Mouse (Mus musculus): ENCODE results near the gene Per2. TPM values are rescaled to one million over a fixed set of nuclear protein-coding genes. Genes with fewer than 3 reads are reported as not detected.

Gene Per2
- total RNA-seq, 2 experiments from 2014 or later = 3.9 to 10.8 TPM

DNA sequence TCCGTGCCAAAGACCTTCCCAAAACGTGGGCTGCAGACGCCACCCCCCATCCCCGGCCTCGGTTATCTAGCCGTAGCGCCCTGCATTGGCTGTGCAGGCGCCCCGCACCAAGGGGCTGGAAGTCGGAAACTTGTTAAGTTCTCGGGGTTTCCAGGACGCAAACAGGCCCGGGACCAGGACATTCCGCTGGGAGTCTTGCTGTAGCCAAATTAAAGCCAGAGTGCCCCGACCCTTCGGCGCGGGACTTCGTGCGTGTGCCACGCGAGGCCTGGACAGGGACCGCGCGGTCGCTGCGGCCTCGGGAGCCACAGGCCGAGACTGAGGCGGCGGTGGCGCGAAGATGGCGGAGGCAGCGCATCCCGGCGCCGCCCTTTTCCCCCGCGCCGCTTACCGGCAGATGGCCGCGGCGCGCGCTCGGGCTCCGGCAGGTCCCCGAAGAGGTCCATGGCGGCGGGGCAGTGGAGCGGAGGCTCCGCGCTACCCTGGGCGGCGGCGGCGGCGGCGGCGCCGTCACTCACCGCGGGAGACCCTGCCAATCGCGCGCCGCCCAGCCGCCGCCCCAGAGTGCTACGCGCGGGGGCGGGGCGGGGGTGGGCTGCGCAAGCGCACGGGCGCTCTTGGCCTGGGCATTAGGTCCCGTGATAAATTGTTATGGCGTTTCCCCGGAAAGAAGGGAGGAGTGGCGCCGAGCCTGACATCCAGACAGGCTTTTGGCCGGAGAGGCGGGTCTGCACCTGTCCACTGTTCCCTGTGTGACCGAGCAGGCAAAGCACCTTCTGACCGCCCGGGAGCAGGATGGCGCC, 60.7 kb downstream of the Per2 start, which contains the start of gene Ilkap:
Ilkap (minus strand) TSS at position 556 of the 803 bp plus-strand sequence.
- H3K27ac ChIP-seq = peak within 1 kb of the TSS; percentile 97
- H3K4me3 ChIP-seq = peak within 1 kb of the TSS; percentile 92
- DNase-seq = peak; percentile 91
- intact Hi-C loops (cut with DNase I) = no loop called here
- TF ChIP-seq CTCF (IDR thresholded peaks at IDR 0.05) = no peak

DNA sequence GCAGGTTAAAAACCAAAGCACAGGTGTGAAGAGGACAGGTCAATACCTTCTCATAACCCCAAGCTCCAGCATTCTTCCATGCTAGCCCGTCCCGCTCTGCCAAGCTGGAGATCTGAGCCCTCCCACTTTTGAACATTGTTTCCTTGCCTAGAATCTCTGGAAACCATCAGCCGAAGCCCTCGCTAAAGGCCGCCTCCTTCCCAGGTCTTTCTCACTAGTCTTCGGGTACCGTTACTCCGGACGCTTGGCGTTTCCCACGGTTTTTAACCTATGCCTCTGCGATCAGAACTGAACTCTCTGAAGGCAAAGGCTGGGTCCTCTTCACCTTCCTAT, 61.2 kb downstream of the Per2 start:
- no peak for DNase-seq
- intact Hi-C loops (cut with DNase I) = no loop called here
- H3K4me3 ChIP-seq = peak overlapping the region; percentile 92
- TF ChIP-seq CTCF (IDR thresholded peaks at IDR 0.05) = no peak
- peak overlapping the region; percentile 97 for H3K27ac ChIP-seq

DNA sequence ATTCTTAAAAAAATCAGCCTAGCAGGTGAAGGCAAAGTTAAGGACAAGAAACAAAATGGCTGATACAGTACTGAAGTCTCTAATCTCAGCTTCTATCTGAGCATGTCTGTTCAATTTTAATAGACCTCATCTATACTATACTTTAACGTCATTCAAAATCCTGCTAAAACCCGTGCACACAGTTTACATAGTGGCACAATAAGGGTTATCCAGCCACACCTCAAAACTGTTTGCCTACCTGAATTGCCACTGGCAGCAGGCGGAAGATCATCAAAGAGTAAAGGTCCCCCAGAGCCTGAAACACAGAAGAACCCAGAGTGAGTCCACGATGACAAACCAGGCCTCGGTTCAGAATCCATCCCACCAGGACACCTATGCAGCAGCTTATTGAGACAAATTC, 68.8 kb downstream of the Per2 start:
- no peak overlapping the region for H3K27ac ChIP-seq
- no peak overlapping the region for H3K4me3 ChIP-seq
- TF ChIP-seq CTCF (IDR thresholded peaks at IDR 0.05) = no peak
- no peak for DNase-seq
- intact Hi-C loops (cut with DNase I) = no loop called here

DNA sequence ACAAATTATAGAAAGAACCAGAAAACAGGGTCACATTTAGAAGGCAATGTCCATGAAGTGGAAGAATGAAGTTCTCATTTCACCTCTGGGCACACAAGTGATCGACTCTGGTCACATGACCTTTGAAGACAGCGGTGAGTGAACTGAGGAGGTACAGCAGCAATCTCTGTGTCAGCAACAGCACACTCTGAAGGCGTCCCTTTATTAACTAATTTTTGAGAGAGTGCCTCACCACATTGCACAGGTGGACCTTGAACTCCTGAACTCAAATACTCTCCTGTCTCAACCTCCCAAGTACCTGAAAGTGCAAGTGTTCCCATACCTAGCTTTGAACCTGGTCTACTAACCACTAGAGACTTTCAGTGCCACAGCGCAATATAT, 78.0 kb downstream of the Per2 start:
- TF ChIP-seq CTCF (IDR thresholded peaks at IDR 0.05) = no peak
- Histone ChIP-seq H3K4me3 (no peak overlapping the region), H3K27ac (no peak overlapping the region)
- no peak for DNase-seq
- intact Hi-C loops (cut with DNase I) = loop anchor here (10.0 kb wide), 1 partner anchor 126 kb away; the partner anchor contains the start of gene Ube2f

DNA sequence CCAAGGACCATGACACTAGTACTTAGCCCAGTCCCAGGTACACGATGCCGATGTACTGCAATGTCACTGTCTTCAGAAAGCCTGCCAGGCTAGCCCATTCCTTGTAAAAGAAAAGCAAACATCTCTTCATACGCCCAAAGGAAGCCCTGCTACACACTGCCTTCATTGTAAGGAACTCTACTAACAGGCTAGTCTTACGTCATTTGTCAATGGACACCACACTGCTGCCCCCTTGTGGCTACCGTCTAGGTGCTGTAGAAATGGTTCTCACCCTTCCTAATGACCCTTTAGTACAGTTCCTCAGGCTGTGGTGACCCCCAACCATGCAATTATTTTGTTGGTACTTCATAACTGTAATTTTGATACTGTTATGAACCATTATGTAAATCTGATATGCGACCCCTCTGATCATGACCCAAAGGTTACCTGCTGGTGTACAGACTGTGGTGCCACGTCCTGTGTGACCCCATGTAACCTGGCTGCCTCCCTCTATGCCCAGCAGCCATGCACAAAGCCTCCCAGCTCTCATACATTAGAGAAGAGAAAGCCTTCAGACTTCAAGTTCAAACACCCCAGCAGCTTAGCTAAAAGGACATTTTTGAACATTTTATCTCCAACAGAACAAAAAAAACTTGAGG, 78.6 kb downstream of the Per2 start:
- peak; percentile 85 for DNase-seq
- H3K4me3 ChIP-seq = no peak overlapping the region
- TF ChIP-seq CTCF (IDR thresholded peaks at IDR 0.05) = peak; percentile 85
- H3K27ac ChIP-seq = peak overlapping the region; percentile 6; the same call in 1 of the 2 replicates
- intact Hi-C loops (cut with DNase I) = loop anchor here (1.0 to 10.0 kb wide), 2 partner anchors 33 to 126 kb away; partner anchors contain the start of gene Ube2f

DNA sequence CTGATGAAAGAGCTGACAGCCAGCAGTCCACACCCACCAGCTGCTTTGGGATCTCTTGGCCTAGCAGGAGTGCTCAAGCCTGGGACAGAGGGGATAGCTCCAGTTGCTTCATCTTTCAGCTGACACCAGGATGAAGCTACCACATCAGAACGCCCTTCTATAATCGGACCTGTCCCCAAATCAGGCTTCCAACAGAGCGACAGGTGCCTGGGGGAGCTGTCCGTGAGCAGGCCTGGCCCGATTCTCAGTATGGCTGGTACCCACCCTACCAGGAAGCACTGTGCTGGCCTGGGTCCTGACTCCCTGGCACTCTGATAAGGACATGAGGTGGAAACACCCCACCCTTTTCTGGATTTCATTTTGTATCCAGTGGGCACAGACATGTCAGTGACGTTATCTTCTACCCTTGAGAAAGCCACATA, 85.7 kb downstream of the Per2 start:
- DNase-seq = peak; percentile 42
- Histone ChIP-seq H3K27ac (peak overlapping the region; percentile 56), H3K4me3 (no peak overlapping the region)
- intact Hi-C loops (cut with DNase I) = no loop called here
- no peak for TF ChIP-seq CTCF (IDR thresholded peaks at IDR 0.05)

DNA sequence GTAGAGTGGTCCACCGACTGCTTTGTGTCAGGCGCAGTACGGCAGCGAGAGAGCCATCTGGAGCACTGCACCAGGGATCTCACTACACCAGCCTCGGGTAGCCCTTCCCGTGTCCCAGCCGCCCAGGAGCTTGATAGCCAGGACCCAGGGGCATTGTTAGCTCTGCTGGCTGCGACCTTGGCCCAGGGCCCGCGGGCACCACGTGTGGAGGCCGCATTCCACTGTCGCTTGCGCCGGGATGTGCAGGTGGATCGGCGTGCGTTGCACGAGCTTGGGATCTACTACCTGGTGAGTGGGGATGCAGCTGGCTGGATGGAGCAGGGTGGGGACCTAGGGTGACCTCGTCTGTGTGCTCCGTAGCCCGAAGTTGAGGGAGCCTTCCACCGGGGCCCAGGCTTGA, 89.1 kb downstream of the Per2 start:
- no peak overlapping the region for H3K4me3 ChIP-seq
- no peak overlapping the region for H3K27ac ChIP-seq
- DNase-seq = no peak
- intact Hi-C loops (cut with DNase I) = no loop called here
- no peak for TF ChIP-seq CTCF (IDR thresholded peaks at IDR 0.05)

DNA sequence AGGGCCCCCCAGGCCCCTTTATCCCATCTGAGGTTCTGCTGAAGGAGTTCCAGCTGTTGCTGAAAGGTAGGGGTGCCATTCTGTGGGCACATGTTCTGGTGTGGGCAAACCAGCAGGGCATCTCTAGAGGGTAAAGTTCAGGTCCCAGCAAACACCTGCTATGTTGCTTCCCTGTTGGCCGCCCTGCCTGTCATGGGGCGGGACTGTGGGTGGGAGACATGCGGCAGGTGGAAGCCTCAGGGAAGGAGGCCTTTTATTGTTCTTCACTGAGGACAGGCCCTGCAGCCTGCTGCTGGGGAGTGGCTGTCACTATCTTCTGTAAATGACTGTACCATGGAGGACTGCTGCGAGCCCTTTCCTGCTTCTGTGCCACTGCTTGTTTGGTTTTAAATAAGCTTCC, 89.7 kb downstream of the Per2 start:
- intact Hi-C loops (cut with DNase I) = no loop called here
- DNase-seq = no peak
- TF ChIP-seq CTCF (IDR thresholded peaks at IDR 0.05) = no peak

DNA sequence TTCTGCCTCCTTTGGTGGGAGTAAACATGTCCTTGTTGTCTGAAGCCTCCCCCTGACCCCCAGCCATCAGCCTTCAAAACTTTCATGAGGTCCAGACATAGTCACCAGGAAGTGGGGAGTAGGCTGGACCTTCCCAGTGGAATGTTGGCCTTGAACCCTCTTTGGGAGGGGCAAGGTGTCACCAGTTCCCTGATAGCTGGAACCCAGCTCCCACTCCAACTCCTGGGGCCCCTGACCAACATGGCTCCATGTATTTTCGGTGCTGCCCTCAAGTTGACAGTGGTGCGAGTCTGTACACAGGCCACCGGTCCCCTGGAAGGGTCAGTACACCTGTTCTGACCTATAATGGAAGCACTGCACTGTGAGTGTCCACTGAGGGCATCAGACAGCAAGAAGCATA, 91.8 kb downstream of the Per2 start:
- no peak for DNase-seq
- intact Hi-C loops (cut with DNase I) = no loop called here
- Histone ChIP-seq H3K27ac (no peak overlapping the region), H3K4me3 (no peak overlapping the region)
- TF ChIP-seq CTCF (IDR thresholded peaks at IDR 0.05) = no peak

More for the DNA sequence above, 89.7 kb downstream of the Per2 start:
- Histone ChIP-seq H3K4me3 (no peak overlapping the region), H3K27ac (no peak overlapping the region)

DNA sequence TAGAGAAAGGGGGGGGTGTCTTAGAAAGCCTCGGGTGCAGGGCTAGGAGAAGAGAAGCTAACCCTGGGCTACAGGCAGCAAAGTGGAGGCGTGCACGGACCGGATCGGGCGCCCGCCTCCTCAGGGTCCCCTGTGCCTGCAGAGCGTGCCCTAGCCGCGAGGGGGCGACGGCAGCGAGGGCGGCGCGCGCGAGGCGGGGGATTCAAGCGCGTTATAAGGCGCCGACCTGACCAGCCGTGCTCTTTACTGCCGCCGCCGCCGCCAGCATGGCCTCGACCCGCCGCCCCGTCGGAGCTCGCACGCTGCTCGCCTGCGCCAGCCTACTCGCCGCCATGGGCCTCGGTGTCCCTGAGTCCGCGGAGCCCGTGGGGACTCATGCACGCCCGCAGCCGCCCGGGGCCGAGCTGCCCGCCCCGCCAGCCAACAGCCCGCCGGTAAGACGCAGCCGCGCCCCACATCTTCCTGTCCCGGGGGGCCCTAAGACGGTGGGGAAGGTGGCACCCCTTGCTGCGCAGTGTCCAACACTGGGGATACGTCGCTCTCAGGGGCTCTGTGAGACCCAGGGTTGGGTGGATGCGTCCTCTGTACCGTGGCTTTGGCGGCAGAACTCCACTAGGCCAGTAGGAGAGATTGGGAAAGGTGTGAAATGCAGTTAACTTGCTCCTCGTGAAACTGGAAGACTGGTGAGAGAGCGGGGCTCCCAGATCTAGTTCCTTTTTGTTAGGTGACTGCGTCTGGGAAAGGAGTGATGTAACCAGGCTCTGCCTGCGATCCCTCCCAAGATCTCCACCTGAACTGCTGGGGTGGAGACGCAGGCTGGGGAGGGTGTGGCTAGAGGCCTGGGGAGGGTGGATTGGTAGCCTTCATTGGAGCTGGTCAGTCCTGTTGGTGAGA, 92.7 kb downstream of the Per2 start, which contains the start of gene Erfe:
Erfe (plus strand) TSS at position 216 of the 894 bp plus-strand sequence.
- intact Hi-C loops (cut with DNase I) = no loop called here
- TF ChIP-seq CTCF (IDR thresholded peaks at IDR 0.05) = peak; percentile 95

More for the DNA sequence above, 92.7 kb downstream of the Per2 start, which contains the start of gene Erfe:
- Histone ChIP-seq H3K27ac (peak within 1 kb of the TSS; percentile 75), H3K4me3 (peak within 1 kb of the TSS; percentile 68)
- peak; percentile 88 for DNase-seq

Other genes with a start within 250 kb of the Per2 start
- 10 to 100 TPM; 52.1 to 61.6 TPM for gene Ube2f, start 209.0 kb downstream of the Per2 start, total RNA-seq (2021)
- 10 to 100 TPM in 1 of 2 experiments, 1 to 10 TPM in 1; 8.1 to 11.5 TPM for gene Scly, start 161.0 kb downstream of the Per2 start, total RNA-seq (2021)
- not detected for gene Espnl, start 137.2 kb downstream of the Per2 start, total RNA-seq (2021)
- gene Klhl30, start 108.3 kb downstream of the Per2 start, total RNA-seq (2021) = 10 to 100 TPM; 49.9 to 89.8 TPM
- 1 to 10 TPM in 1 of 2 experiments, under 1 TPM in 1; 0.67 to 1.4 TPM for gene Erfe, start 92.9 kb downstream of the Per2 start, total RNA-seq (2021)
- gene Ilkap, start 60.5 kb downstream of the Per2 start, total RNA-seq (2021) = 10 to 100 TPM; 38.3 to 44.6 TPM
- 1 to 10 TPM; 4.4 to 7.9 TPM for gene Hes6, start 45.3 kb downstream of the Per2 start, total RNA-seq (2021)
- gene Traf3ip1, start 35.3 kb upstream of the Per2 start, total RNA-seq (2021) = 1 to 10 TPM; 3.3 to 4.1 TPM
- 10 to 100 TPM; 13.9 to 16.6 TPM for gene Asb1, start 81.2 kb upstream of the Per2 start, total RNA-seq (2021)